Mouse (Mus musculus) right cerebral cortex, postnatal 25 days (tissue): Measurements from ENCODE around the gene Gm17949.

Experiments used
- DNase-seq: peaks from one replicate; pipeline ENCODE4 v3.0.0; 2022

Gene Gm17949

DNA sequence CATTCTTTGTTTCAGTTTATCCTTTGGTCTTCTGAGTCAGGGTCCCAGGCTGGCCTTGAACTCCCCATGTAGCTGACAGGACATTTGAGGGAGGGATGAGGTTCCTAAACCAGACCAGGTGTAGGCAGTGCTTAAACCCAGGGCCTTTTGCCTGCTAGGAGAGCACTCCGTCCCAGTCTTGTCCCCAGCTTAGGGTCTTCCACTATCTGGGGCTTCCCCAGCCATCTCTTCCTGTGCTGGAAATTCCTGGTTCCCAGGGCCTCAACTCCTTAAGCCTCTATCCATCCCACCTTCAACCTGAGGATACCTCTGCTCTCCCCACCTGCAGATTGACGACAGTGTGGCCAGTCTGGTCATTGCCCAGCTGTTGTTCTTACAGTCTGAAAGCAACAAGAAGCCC is 20.3 kb upstream of the Gm17949 start:
- DNase-seq, result no peak

GRCm38 (mm10) chr17:56995046-56995445 is 16.2 kb upstream of the Gm17949 start:
- no peak for DNase-seq

DNA sequence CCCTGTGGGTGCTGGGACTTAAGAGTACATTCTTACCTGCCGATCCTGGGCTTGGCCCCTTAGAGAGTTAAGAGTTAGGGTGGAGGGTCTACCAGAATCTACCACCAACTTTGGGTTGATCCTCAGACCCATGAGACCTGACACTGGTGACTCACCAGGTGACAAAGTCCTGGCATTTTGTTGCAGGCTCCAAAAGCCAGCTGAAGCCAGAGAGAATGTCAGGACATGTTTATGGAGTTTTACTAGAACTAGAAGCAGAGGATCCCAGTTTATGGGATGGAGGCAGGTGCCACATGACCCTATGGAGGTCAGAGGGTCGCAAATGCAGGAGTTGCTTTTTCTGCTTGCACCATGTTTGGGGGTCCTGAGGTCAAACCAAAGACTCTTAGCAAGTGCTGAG is 14.8 kb upstream of the Gm17949 start:
- DNase-seq, result no peak

DNA sequence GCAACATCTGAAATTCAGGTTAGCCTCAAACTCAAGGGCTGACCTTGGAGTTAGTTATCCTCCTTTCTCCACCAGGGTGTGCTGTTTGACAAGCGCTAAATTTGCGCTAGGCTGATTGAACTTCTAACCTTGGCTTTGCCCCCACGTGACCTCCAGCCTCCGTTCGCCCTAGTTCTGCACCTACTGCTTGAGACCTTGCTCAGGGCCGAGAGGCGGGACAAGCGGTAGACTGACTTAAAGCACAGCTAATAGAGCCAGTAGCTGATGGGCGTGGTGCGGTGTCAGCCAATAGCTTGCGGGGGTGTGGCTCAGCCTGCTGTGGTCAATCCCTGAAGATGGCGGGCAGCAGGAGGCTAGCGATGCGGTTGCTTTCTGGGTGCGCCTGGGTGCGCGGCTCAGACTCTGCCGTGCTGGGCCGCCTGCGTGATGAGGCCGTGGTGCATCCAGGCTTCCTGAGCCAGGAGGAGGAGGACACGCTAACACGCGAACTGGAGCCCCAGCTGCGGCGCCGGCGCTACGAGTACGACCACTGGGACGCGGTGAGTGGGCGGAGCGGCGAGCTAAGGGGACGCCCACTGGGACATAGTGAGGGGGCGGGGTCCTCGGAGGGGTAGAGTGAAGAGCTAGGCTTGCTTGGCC is 14.1 kb upstream of the Gm17949 start, which contains the start of gene Alkbh7:
TSS of gene Alkbh7 (plus strand) at position 311 of the 639 bp plus-strand sequence.
- DNase-seq, result peak; percentile 94

DNA sequence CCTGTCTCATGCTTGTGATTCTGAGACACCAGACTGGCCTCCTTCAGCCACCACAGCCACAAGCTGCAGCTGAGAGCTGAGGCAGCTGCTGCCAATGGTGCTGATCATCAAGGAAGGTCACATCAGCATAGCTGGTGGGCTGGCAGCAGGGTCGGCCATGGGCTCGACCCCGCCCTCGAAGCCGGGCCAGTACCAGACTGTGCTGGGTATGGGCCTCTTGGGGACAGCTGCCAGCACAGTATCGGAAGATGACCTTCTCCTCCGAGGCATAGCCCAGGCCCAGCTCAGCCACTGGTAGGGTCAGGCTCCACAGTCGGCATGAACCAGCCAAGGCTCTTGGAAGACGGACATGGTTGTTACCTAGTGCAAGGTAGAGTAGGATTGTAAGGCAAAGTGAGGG is 11.9 kb upstream of the Gm17949 start:
- DNase-seq, result no peak

- DNase-seq, result no peak
These were observed 11.2 kb upstream of the Gm17949 start, which contains the start of gene Pspn for GRCm38 (mm10) chr17:56999968-57000609. Pspn (minus strand) TSS chr17:57000018.

DNA sequence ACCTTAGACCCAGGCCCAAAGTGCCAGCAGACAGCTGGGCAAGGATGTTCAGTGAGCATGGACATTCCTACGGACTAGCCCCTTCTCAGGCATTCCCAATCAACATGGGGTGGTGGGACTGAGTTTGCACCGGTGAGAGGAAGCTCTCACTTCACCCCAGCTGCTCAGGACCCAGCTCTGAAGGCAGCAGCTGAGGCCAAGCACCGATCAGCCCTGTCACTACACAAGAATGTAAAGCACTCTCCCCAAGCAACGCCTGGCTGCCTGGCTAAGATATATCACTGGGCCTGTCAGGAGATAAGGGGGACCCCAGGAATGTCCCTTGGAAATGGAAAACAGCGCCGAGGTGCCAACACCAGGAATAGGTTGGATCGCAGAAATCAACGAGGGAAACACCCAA is 10.0 kb upstream of the Gm17949 start:
- no peak for DNase-seq

DNA sequence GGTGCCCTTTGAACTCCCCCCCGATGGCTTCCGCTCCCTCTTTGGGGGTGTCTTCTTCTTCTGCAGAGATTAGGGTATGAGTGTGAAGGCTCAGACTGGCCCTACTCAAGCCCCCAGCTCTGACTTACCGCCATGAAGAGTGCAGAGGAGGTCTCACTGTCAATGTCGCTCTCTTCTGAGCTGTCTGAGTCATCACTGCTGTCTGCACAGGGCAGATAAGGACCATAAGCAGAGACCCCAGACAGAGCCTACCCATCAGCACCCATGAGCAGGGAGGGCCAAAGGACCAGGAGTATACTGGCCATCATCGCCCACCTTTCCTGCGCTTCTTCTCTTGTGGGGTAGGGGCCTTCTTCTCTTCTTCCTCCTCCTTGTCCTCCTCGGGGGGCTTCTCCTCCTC is 7.3 kb upstream of the Gm17949 start:
- DNase-seq, result no peak

DNA sequence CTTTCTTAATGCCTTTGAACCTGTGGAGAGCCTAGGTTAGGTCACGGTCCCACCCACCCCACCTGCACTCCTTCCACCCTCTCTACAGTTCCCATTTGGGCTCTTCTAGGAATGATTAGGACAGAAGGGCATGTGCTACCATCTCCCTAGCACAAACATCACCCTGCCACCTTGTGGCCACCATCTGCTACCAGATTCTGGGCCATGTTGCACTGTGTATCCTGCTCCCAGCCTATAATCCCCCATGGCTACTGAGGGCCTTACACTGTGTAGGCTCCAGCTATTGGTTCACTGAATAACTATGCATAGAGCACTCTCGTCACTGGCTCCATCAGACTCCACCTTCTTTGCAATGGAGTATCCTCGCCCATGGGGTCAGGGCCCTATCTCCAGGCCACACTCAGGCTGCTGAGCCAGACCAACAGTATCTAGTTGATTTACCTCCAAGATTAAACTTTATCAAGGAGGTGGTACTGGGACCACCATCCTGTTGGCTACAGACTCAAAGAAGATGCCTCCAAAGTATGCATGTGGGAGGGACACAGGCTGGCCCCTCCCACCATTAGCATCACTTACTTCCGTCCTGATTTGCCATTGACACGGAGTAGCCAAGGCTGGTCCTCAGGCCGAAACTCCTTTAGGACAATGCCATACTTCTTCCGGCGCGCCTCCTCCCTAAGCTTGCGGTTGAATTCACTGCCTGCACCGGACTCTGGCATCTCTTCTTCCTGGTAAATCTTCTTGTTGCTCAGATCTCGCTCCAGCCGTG is 3.9 kb upstream of the Gm17949 start:
- DNase-seq, result no peak

- no peak for DNase-seq
These were observed 396 bp upstream of the Gm17949 start for GRCm38 (mm10) chr17:57010911-57011235.

DNA sequence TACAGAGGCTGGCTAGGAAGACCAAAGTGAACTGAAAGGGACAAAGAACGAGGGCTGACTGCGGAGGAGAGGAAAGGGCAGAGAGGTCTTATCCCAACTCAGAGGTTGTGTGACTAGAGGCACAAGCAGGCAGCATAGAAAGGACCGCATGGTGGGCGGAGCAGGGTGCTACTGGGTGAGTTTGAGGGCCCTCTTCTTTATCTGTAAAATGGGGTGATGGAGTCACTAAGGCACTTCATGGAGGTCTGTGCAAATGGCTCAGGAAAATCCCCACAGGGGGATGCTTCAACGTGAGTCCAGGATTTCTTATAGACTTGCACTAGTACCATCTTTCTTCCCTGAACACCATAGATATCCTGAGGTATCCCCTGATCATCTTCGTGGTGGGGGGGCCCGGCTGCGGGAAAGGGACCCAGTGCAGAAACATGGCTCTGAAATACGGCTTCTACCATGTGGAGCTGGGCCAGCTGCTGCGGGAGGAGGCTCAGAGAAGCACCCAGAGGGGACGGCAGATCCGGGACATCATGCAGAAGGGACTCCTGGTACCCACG is 1.1 kb downstream of the Gm17949 start:
- DNase-seq, result no peak

DNA sequence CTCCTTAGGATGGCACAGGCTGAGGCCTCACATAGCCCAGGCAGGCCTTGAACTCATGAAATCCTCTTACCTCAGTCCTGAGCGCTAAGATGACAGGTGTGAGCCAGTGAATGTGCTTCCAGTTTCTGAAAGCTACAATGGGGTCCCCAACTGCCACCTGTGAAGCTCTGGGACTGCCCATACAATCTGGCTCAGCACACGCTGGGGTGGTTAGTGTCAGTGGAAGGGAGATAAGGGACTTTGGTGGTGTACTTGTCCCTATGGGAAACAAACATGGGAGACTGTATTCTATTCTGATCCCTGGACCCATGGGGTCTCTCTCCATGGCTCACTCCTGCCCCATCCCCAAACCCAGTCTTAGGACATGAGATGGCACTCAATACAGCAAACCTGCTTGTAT is 8.4 kb downstream of the Gm17949 start:
- DNase-seq, result no peak

GRCm38 (mm10) chr17:57020960-57021359 is 9.7 kb downstream of the Gm17949 start:
- DNase-seq, result no peak

GRCm38 (mm10) chr17:57027471-57027870 is 16.2 kb downstream of the Gm17949 start:
- DNase-seq, result no peak

GRCm38 (mm10) chr17:57029691-57030090 is 18.4 kb downstream of the Gm17949 start:
- no peak for DNase-seq

GRCm38 (mm10) chr17:57030931-57031660 is 19.8 kb downstream of the Gm17949 start, which contains the start of gene Khsrp:
Khsrp (minus strand) TSS chr17:57031522.
- DNase-seq, result no peak

GRCm38 (mm10) chr17:57031661-57032420 is 20.6 kb downstream of the Gm17949 start:
- DNase-seq, result peak; percentile 100

GRCm38 (mm10) chr17:57032854-57033253 is 21.6 kb downstream of the Gm17949 start:
- no peak for DNase-seq

DNA sequence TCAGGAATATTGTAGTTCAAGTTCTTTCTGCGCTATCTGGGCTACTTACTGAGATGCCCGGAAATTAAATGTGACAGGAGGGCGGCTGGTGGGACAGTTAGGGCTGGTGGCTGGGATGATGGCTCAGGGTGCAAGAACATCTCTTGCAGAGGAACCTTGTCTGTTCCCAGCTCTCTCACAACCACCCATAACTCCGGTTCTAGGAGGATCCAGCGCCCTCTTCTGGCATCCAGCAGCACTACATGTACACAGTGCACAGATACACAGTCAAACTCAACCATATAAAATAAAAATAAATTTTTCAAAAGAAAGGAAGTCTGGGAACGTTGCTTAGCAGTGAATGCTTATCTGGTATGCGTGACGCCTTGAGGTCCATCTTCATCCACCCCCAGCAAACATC is 27.7 kb downstream of the Gm17949 start:
- DNase-seq, result no peak

DNA sequence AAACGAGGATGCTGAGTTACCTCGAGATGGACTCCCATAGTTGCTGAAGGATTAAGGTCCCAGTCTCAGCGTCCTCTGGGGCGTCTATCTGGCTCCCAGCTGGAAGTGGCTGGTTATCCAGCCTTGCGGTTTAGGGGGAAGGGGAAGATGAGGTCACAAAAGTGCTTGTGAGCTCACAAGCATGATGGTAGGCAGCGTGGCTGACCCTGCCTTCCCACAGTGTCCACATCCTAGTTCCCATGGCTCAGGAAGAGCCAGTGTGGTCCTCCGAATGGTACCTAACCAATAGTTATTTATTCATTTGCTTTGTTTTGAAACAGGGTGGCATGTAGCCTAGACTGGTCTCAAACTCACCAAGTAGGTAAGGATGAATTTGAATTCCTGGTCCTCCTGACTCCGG is 30.3 kb downstream of the Gm17949 start, which contains the start of gene Slc25a41:
TSS of gene Slc25a41 (minus strand) at position 101 of the 400 bp plus-strand sequence.
- no peak for DNase-seq

DNA sequence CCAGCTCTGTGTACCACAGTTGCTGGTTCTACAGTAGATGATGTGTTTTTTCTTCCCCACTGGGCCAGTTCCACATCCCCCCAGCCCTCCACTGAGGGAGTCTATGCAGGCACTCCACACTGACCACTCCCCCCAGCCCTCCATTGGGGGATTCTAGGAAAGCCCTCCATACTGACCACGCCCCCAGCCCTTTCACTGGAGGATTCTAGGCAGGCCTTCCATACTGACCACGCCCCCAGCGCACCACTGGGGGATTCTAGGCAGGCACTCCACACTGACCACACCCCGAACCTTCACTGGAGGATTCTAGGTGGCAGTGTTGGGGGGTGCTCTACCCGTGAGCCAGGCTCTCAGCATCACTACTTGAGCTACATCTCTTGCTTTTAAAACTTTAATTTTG is 36.1 kb downstream of the Gm17949 start:
- no peak for DNase-seq

DNA sequence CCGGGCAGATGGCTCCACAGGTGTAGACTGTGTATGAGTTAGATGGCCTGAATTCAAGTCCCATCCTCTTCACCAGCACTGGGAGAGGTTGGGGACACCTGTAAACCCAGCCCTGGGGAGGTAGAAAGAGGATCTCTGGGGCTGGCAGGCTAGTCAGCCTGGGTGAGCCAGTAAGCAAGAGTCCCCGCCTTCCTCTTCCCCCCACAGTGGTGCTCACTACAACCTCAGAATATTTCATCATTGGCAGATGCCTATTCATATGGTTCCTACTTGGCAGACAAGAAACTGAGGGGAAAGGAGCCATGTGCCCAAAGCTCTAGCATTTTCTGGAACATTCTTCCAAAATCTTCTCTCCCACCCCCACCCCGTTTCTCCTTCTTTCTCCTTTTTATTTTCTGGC is 37.5 kb downstream of the Gm17949 start:
- DNase-seq, result no peak
